Comparison of ENCODE assay signal across 14 mouse cellular contexts in the genomic region with DNA sequence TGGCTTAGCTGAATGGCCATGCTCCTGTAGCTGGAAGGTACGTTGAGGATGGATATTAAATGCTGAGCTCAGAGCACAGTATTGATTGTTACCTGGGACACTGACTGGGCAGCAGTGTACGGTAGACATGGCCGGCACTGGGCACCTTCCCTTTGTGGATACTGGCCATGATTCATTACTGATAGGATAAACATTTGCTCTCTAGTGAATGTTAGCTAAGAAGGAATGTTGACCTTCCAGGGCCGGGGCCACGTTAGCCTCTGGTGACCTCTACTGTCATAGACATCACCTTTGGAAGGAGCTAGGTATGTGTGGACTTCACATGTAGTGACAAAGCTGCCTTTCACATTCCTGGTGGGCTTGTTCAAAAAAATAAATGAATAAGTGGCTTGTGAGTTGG. TPM values are rescaled to one million over a fixed set of nuclear protein-coding genes. Genes with fewer than 3 reads are reported as not detected.
"Had no signal": no experiment of that assay in that cellular context is flagged by ENCODE, and none has a peak within 500 bp of the region (broad histone marks: within the 10 kb centered on the region; RNA-seq: fewer than 3 reads in every experiment).

No protein-coding gene starts in this region.

- H3K9me3 ChIP-seq: limb, embryonic 12.5 days; limb, embryonic 15.5 days; megakaryocyte, embryonic 14.5 days; midbrain, embryonic 13.5 days; neural tube, embryonic 13.5 days; stomach, embryonic 15.5 days had no signal

- ATAC-seq: intestine, embryonic 16.5 days; midbrain, embryonic 13.5 days; midbrain, embryonic 16.5 days had no signal

- H3K4me2 ChIP-seq: limb, embryonic 12.5 days; limb, embryonic 15.5 days; lung, embryonic 14.5 days; midbrain, embryonic 13.5 days; neural tube, embryonic 13.5 days; stomach, embryonic 15.5 days had no signal

- H3K4me1 ChIP-seq: limb, embryonic 15.5 days had no signal

- H3K27ac ChIP-seq: limb, embryonic 12.5 days; limb, embryonic 15.5 days; macrophage; midbrain, embryonic 13.5 days; neural tube, embryonic 13.5 days; stomach, embryonic 15.5 days had no signal

- H3K9ac ChIP-seq: limb, embryonic 12.5 days; limb, embryonic 15.5 days; lung, embryonic 14.5 days; midbrain, embryonic 13.5 days; neural tube, embryonic 13.5 days; stomach, embryonic 15.5 days had no signal

- H3K4me3 ChIP-seq: limb, embryonic 12.5 days; limb, embryonic 15.5 days; megakaryocyte, embryonic 14.5 days; midbrain, embryonic 13.5 days; myocyte; neural tube, embryonic 13.5 days; stomach, embryonic 15.5 days had no signal

RNA-seq across cellular contexts. Expression of a gene that starts 13.7 kb away (rescaled TPM):
- total RNA-seq: monocyte, adult 5-6 weeks; neutrophil, adult 5-6 weeks had no signal
- polyA plus RNA-seq: inflammation-experienced regulatory T-cells, adult 6 months had no signal
